Mouse (Mus musculus) bone marrow, adult 2 months (tissue): ENCODE data around the gene D130052B06Rik.

Experiments
- CTCF ChIP-seq: fragments of 200-500 bp; IDR thresholded peaks from 2 replicates; pipeline ENCODE4 v1.5.1; 2011; ENCODE audit warnings: low read length, control low read depth; ENCODE audit not compliant: control insufficient read depth, insufficient read depth
- POLR2A ChIP-seq: fragments of 200-500 bp; IDR thresholded peaks from 2 replicates; pipeline ENCODE4 v1.6.1; 2011; ENCODE audit warnings: low read depth, mild to moderate bottlenecking, control low read depth, low read length, borderline replicate concordance; ENCODE audit not compliant: control insufficient read depth

DNA sequence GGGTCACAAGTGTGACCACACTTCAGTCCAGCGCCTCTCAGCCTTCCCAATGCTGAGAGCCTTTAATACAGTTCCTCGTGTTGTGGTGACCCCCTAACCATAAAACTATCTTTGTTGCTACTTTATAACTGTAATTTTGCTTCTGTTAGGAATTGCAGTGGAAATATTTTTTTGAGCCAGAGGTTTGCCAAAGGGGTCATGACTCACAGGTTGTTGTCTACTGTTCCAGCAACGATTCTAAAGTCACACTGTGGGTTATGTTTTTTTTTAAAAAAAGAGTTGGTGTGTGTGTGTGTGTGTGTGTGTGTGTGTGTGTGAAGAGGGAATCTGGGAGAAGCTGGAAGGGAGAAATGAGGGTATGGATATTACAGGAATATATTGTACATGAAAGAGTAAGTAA is 56.1 kb downstream of the D130052B06Rik start:
- TF ChIP-seq CTCF (no peak), POLR2A (no peak)
